Mouse (Mus musculus) left cerebral cortex, adult 9 months (tissue): ENCODE measurements around the gene Specc1l.
A peak's percentile ranks its signal among the peaks of the same experiment; 100 is the strongest.

ENCODE experiments used
- DNase-seq, 2 experiments: peaks; one replicate each; pipeline ENCODE4 v3.0.0; 2022; ENCODE audit warnings: low spot score in 2 of 2

Gene Specc1l

DNA sequence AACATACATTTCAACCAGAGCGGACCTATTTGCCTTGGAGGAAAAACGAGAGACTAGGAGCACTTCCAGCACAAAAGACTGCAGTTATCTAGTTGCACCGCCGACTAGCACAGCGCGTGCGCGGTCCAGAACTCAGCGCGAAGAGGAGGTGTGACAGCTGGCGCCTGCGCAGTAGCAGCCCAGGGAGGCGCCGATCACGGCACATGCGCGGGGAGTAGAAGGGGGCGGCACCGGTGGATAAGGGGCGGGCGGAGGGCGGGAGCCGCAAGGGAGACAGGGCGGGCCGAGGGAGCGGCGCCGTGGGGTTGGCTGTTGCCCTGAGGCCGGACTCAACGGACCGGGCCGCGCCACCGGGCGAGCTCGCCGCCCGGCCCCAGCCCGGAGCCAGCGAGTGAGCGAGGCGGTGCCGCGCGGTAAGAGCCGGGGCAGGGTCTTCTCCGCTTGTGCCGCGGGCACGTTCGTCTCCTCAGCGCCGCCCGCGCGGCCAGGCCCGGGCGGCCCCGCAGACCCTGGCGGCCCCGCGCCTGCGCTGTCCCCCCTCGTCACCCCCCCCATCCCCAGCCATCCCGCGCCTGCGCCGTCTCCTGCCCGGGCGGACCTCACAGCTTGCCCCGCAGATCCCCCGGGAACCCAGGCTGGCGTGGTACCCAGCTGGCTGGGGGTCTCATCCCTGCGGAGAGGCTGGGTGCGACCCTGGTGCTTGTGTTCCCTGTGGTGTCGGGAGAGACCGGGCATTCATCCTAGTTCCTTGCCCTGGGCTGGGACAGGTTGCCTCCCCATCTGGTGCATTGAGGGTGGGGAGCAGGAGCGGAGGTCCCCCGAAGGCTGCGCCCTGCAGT, at the start of gene Specc1l:
Specc1l (plus strand) TSS at position 267 of the 839 bp plus-strand sequence.
- peak; percentile 87 to 94 for DNase-seq

GRCm38 (mm10) chr10:75165825-75166481, 45.9 kb upstream of the Specc1l start:
- no peak for DNase-seq

DNA sequence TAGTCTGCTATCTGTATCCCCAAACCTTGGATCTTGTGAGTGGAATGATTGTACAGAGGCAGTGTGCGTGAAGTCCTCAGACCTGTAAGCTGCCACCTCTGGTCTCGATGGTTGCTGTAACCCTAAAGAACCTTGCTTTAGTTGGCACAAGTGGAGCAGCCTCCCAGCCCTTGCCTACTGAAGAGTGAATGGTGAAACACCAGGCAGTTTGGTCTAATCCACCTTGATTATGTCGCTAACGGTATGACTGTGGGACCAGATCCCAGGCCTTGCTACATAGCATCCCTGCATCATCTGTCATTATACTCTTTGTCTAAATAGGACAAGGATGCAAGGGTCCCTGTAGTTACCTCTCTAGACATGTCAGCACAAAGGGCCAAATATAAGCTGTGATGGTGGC, 45.3 kb upstream of the Specc1l start:
- DNase-seq: no peak

GRCm38 (mm10) chr10:75170207-75170850, 41.5 kb upstream of the Specc1l start:
- DNase-seq: no peak

GRCm38 (mm10) chr10:75173056-75173455, 38.8 kb upstream of the Specc1l start:
- DNase-seq: no peak

GRCm38 (mm10) chr10:75173712-75174111, 38.2 kb upstream of the Specc1l start:
- no peak for DNase-seq

- DNase-seq: no peak
These were observed 35.4 kb upstream of the Specc1l start for GRCm38 (mm10) chr10:75176494-75176893.

DNA sequence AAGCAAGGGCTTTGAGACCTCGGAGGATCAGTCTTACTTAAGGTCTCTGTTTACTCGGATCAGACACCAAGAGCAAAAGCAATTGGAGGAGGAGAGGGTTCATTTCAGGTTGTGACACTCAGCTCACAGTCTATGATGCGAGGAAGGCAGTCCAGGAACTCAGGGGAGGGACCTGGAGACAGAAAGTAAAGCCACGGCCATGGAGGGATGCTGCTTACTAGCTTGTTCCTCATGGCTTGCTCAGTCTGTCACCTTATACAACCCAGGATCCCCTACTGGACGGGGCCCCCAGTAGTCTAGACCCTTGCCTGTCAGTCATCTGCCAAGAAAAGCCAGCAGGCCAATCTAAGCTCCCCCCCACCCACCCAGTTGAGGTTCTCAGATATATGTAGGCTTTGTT, 33.0 kb upstream of the Specc1l start:
- no peak for DNase-seq

- peak in 1 of 2 experiments; percentile 72 for DNase-seq
These were observed 29.6 kb upstream of the Specc1l start for GRCm38 (mm10) chr10:75182151-75182774.

- DNase-seq: no peak
These were observed 27.0 kb upstream of the Specc1l start for GRCm38 (mm10) chr10:75184826-75185225.

GRCm38 (mm10) chr10:75186551-75186950, 25.3 kb upstream of the Specc1l start:
- no peak for DNase-seq

- DNase-seq: no peak
These were observed 24.4 kb upstream of the Specc1l start for GRCm38 (mm10) chr10:75187366-75188056.

GRCm38 (mm10) chr10:75191647-75192046, 20.2 kb upstream of the Specc1l start:
- no peak for DNase-seq

GRCm38 (mm10) chr10:75197817-75198216, 14.1 kb upstream of the Specc1l start:
- DNase-seq: peak in 1 of 2 experiments; percentile 41

GRCm38 (mm10) chr10:75200733-75201132, 11.1 kb upstream of the Specc1l start:
- no peak for DNase-seq

- DNase-seq: no peak
These were observed 5.7 kb upstream of the Specc1l start for GRCm38 (mm10) chr10:75206192-75206591.

GRCm38 (mm10) chr10:75210841-75211240, 1.0 kb upstream of the Specc1l start:
- no peak for DNase-seq

DNA sequence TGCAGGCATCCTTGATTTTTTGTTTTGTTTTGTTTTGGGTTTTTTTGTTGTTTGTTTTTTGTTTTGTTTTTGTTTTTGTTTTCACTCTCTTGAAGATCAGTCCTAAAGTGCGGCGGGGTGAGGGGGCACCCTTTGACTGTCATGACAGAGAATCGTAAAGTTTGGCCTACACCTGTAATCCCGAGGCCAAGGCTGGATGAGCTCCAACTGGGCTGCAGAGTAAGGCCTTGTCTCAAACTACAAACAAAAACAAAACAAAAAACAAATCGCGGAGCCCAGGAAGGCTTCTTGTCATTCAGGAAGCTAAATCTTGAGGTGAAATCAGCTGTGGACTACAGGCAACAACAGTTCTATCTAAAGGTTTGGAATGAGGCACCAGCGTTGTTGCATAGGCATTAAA, 1.1 kb downstream of the Specc1l start:
- no peak for DNase-seq

GRCm38 (mm10) chr10:75220722-75221121, 8.8 kb downstream of the Specc1l start:
- no peak for DNase-seq

GRCm38 (mm10) chr10:75221936-75222610, 10.2 kb downstream of the Specc1l start:
- no peak for DNase-seq

DNA sequence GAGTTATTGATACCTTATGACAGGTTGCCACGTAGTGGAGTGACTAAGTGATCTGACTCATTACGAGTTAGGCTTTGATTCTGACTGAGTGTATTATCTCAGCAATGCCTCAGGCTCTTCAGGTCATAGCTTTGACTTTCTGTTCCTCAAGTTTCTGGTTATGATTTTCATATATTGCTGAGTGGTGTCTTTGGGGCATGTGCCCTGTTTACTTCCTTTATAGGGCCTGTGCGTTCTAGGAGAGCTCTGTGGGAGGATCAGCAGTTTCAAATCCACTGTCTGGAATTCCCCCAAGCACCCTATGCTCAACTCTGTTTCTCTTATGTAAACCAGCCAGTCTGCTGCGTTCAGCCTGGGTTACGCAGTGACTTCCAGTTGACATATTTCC, 10.7 kb downstream of the Specc1l start:
- DNase-seq: peak in 1 of 2 experiments; percentile 16
